Mouse (Mus musculus) v-Abl transformed pro-B cells (cell line): Measurements from ENCODE around the gene Arhgef26.

Experiments used
- in situ Hi-C, 2 experiments: fragments of 400-800 bp; cut with MboI; formaldehyde crosslinking; loops; one replicate each; pipeline ENCODE4 v1.15.1; 2025; ENCODE audit not compliant: unreplicated experiment in 2 of 2

Arhgef26 gene

DNA sequence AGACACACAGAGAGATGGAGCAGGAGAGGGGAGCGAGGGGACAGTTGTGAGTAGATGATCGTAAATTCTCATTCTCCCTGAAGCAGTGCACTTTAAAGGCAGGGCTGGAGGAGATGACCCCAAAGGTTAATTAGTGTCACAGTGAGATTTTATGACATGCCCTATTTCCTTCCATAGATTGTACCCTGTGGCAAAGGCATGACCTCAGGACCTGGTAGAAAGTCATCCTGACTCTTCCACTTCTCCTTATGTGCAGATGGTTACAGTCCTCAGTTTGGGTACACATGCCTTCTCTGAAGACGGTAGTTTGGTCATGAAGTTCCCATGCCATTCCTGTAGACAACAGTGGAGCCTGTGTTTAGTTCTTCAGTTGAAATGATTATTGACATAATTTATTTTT lies 42.3 kb downstream of the Arhgef26 start:
- in situ Hi-C loops = no loop called here

GRCm38 (mm10) chr3:62382853-62383252 lies 44.7 kb downstream of the Arhgef26 start:
- in situ Hi-C loops = no loop called here

GRCm38 (mm10) chr3:62392636-62393035 lies 54.5 kb downstream of the Arhgef26 start:
- in situ Hi-C loops = no loop called here

DNA sequence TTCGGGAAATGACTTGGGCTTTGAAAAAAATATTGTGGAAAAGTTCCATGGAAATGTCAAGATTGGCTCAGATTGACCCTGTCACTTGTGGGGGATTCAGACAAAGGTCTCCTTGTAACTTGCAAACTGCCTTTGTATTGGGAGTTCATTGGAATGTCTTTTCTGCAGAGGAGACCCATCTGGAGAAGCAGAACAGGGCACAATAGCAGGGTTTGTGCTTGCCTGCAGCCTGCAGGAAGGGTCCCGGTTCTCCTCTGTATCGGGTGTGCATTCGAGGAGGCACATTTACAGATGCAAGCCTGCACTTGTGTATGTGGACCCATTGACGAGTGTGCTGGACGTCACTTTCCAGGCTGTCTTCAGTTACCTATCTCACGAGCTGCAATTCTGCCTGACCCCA lies 56.1 kb downstream of the Arhgef26 start:
- in situ Hi-C loops = no loop called here

GRCm38 (mm10) chr3:62395368-62395767 lies 57.2 kb downstream of the Arhgef26 start:
- in situ Hi-C loops = no loop called here

GRCm38 (mm10) chr3:62396109-62396508 lies 58.0 kb downstream of the Arhgef26 start:
- in situ Hi-C loops = no loop called here

DNA sequence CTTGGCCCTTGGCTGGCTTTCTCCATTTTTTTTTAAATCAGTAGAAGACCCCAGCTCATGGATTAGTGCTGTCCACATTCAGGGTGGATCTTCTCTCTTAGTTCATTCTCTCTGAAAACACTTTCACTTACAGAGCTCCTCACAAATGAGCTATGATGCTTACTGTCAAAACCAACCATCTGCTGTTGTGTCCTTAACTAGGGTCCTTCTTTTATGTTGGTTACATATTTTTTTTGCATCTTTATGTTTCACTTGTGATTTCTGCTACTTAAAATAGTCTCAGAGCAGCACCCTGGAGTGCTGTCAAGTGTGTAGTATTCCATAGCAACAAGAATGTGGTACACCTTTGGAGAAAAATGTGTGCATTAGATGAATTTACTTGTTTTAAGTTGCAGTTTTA lies 60.0 kb downstream of the Arhgef26 start:
- in situ Hi-C loops = no loop called here

- in situ Hi-C loops = no loop called here
These were observed 61.9 kb downstream of the Arhgef26 start for GRCm38 (mm10) chr3:62399826-62400746.

DNA sequence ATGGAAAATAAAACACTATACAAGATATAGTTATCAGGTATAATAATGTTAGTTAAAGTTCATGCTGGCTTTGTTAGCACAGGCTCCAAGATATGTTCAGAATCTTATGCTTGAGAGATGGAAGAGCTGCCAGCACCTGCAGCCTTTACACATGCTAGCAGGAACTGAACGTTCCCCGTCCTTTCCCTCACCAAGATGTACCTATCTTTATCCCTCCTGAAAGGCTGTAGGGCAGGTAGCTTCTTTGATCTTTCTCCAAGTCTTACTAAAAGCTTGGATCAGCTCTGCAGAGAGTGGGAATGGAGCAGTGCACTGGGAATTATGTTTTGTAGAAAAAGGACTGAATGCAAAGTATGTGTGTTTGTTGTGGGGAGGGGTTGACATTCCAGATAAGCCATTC lies 64.3 kb downstream of the Arhgef26 start:
- in situ Hi-C loops = no loop called here

GRCm38 (mm10) chr3:62404477-62405246 lies 66.5 kb downstream of the Arhgef26 start:
- in situ Hi-C loops = no loop called here

DNA sequence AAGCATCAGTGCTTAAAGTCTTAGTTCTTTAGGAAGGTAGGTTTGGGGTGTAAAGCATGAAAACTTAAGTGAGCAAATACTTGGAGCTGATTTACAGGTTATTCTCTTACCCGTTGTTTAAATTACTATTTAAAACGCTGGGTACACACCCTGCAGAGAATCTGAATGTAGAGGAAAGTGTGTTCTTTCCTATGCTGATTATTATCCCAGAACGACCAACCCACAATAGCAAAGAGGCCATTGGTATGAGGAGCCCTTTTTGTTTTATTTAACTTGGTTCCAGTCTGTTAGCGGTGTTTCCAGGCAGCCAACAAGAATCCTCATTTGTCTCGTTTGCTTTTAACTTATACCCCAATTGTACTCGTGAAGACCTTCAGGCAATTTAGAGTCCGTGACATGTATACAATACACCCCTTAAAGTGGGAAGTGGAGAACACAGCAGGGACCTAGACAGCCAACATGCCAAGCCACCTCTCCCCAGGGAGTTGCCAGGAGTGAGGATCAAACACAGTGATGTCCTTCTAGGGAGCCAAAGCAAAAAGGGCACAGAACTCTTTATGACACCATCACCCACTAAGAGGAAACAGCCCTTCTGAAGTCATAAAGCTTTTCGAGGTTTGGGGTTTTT lies 71.5 kb downstream of the Arhgef26 start:
- in situ Hi-C loops = no loop called here

GRCm38 (mm10) chr3:62410491-62410890 lies 72.3 kb downstream of the Arhgef26 start:
- in situ Hi-C loops = no loop called here

GRCm38 (mm10) chr3:62412704-62413103 lies 74.6 kb downstream of the Arhgef26 start:
- in situ Hi-C loops = no loop called here

GRCm38 (mm10) chr3:62414926-62415325 lies 76.8 kb downstream of the Arhgef26 start:
- in situ Hi-C loops = no loop called here

DNA sequence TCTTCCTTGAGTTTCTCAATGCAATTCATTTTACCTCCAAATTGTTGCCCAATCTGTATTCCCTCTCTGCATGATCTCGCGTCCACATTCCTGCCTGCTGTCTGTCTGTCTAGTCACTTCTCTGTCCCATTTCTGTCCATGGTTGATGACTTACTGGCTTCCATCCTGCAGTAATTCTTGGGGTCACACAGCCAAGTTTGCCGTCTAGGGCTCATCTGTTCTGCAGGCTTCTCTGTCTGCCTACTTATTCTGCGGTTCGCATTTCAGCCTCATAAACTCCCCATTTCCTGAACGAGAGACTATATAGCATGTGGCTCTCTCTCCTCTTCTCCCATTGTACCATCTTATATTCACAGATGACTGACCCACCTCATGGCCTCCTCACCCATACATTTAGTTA lies 79.3 kb downstream of the Arhgef26 start:
- in situ Hi-C loops = no loop called here

DNA sequence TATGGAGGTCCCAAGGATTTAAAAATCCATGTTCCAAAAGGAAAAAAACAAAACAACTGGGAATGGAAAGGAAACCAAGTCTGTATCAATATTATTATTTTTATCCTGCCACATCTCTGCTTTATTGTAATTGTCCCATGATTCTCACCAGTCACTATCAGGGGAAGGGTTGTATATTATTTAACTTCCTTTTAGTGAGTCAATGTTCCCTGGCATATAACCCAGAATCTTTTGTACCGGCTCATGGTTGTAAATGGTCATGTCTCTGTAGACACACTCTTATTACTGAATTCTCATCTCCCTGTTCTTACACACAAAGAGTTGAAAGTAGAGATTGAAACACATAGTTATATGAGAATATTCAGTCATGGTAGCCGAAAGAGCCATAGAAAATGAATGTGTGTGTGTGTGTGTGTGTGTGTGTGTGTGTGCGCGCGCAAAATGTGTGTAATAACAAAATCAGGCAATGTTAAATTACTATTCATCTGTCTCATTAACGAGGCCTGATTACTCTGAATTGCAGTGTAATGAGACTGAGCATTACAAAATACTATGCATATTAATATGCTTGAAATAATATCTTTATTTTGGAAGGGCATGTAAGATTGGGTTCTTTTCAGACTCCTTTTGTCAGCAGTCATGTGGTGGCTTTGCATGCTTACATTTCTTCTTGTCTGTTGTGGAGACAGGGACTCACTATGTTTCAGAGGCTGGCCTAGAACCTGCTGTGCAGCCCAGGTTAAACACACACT lies 80.4 kb downstream of the Arhgef26 start:
- in situ Hi-C loops = no loop called here

DNA sequence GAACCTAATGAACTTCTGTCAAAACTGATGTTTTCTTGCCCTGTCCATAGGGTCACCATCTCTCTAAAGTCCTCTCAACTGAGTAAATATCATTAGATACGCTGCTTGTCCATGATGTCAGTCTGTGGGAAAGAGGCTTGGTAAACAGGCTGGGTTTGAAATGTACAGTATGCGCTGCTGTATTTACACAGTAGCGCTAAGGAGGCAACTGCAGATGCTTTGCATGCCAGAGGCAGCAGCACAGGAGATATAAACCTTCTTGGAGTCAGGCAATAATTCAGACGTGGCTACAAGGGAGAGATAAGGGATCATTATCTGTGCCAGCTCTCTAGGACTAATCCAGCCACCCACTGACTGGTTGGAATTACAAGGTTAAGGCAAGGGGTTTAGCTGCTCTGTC lies 95.5 kb downstream of the Arhgef26 start:
- in situ Hi-C loops = loop anchor here in 1 of 2 experiments (25.0 kb wide), 1 partner anchor 1146 kb away; no protein-coding TSS in a partner anchor

GRCm38 (mm10) chr3:62435923-62436322 lies 97.8 kb downstream of the Arhgef26 start:
- in situ Hi-C loops = loop anchor here in 1 of 2 experiments (25.0 kb wide), 1 partner anchor 1149 kb away; no protein-coding TSS in a partner anchor

GRCm38 (mm10) chr3:62440431-62440969 lies 102.4 kb downstream of the Arhgef26 start:
- in situ Hi-C loops = loop anchor here in 1 of 2 experiments (25.0 kb wide), 1 partner anchor 1153 kb away; no protein-coding TSS in a partner anchor
